Mouse (Mus musculus) stomach, postnatal 0 days (tissue): ENCODE results near the gene Rbms3.

Experiments used
- CTCF ChIP-seq: IDR thresholded peaks from 2 replicates; pipeline ENCODE4 v1.5.1; 2016; ENCODE audit warnings: antibody characterized with exemption, low read depth, mild to moderate bottlenecking, moderate library complexity
- EP300 ChIP-seq: optimal IDR thresholded peaks from 2 replicates; pipeline ENCODE3; 2016; ENCODE audit warnings: antibody characterized with exemption

- TF ChIP-seq EP300 (no peak), CTCF (no peak)
Measured at GRCm38 (mm10) chr9:116928338-116928737, 701.4 kb downstream of the Rbms3 start.
